Mouse (Mus musculus) embryonic facial prominence, embryonic 10.5 days (tissue): Measurements from ENCODE around the gene Trim11. TPM values are rescaled to one million over a fixed set of nuclear protein-coding genes. Genes with fewer than 3 reads are reported as not detected.
"Not testable (repeated sequence)": the region's sequence is repeated elsewhere in the genome, so short reads cannot be mapped to it uniquely, and the experiment has no call there.

Experiments used
- DNase-seq: peaks from one replicate; pipeline ENCODE4 v3.0.0-alpha.2; 2017; ENCODE audit warnings: low spot score
- H3K27ac ChIP-seq: fragments of 300-500 bp; sonication (generic); replicated peaks from 2 replicates; pipeline ENCODE4 v1.5.1; 2016; ENCODE audit warnings: mild to moderate bottlenecking
- H3K27me3 ChIP-seq: fragments of 300-500 bp; sonication (generic); replicated peaks from 2 replicates; pipeline ENCODE4 v1.6.1; 2016; ENCODE audit warnings: low read depth, mild to moderate bottlenecking; ENCODE audit not compliant: poor library complexity, severe bottlenecking
- H3K36me3 ChIP-seq: fragments of 300-500 bp; sonication (generic); replicated peaks from 2 replicates; pipeline ENCODE4 v1.6.1; 2016; ENCODE audit warnings: mild to moderate bottlenecking, moderate library complexity
- H3K4me1 ChIP-seq: fragments of 300-500 bp; sonication (generic); 2 replicates; pipeline ENCODE4 v1.6.1; 2016
- H3K4me3 ChIP-seq: fragments of 300-500 bp; sonication (generic); 2 replicates; pipeline ENCODE4 v1.5.1; 2016; ENCODE audit warnings: mild to moderate bottlenecking, moderate library complexity
- H3K9me3 ChIP-seq: fragments of 300-500 bp; sonication (generic); 2 replicates; pipeline ENCODE4 v1.6.1; 2016; ENCODE audit warnings: mild to moderate bottlenecking
- WGBS: fragments of 180-500 bp; shearing (Covaris S2); methylation state at CpG from one replicate; pipeline ENCODE4 v1.1.7; 2016; 5-methylcytosine and 5-hydroxymethylcytosine counted together
- polyA plus RNA-seq: library from polyadenylated mRNA; unstranded; fragments of >200 nt; fragmentation: Nextera tagmentation; extraction: Ambion mirVana; gene quantifications from 2 replicates; pipeline ENCODE4 v1.2.1, GENCODE M21; 2016

The Trim11 gene
- polyA plus RNA-seq, 1 experiment from 2014 or later = 19.1 TPM

- under 1% methylated on average over 48 of the region's 48 CpGs for WGBS
- H3K36me3 ChIP-seq = no peaks in the 10 kb centered on the region
- peak within 1 kb of the TSS; percentile 89 for H3K27ac ChIP-seq
- H3K4me3 ChIP-seq = peak within 1 kb of the TSS; percentile 64
- H3K4me1 ChIP-seq = peaks cover 26% of the 10 kb centered on the region
- peak; percentile 72 for DNase-seq
- peaks cover 80% of the 10 kb centered on the region for H3K27me3 ChIP-seq
- no peaks in the 10 kb centered on the region for H3K9me3 ChIP-seq
Observed at GRCm38 (mm10) chr11:58948542-58949479, 29.1 kb upstream of the Trim11 start, which contains the start of gene Hist3h2ba. TSS of gene Hist3h2ba (plus strand) at chr11:58948920.

GRCm38 (mm10) chr11:58949480-58950431, 28.1 kb upstream of the Trim11 start:
- 7% methylated on average over 20 of the region's 20 CpGs for WGBS
- DNase-seq = peak; percentile 61
- Histone ChIP-seq H3K4me1 (peaks cover 27% of the 10 kb centered on the region), H3K4me3 (peak overlapping the region; percentile 64), H3K36me3 (no peaks in the 10 kb centered on the region), H3K9me3 (no peaks in the 10 kb centered on the region), H3K27ac (peak overlapping the region; percentile 89), H3K27me3 (peaks cover 71% of the 10 kb centered on the region)

- no peak overlapping the region for H3K4me3 ChIP-seq
- DNase-seq = no peak
- H3K9me3 ChIP-seq = no peaks in the 10 kb centered on the region
- H3K27ac ChIP-seq = no peak overlapping the region
- WGBS = 67% methylated on average over 5 of the region's 5 CpGs
- peaks cover 60% of the 10 kb centered on the region for H3K27me3 ChIP-seq
- no peaks in the 10 kb centered on the region for H3K36me3 ChIP-seq
- H3K4me1 ChIP-seq = peaks cover 34% of the 10 kb centered on the region
Observed at GRCm38 (mm10) chr11:58951210-58951609, 26.7 kb upstream of the Trim11 start.

- under 1% methylated on average over 33 of the region's 33 CpGs for WGBS
- peaks cover 41% of the 10 kb centered on the region for H3K4me1 ChIP-seq
- peaks cover 49% of the 10 kb centered on the region for H3K27me3 ChIP-seq
Observed at GRCm38 (mm10) chr11:58953351-58954169, 24.3 kb upstream of the Trim11 start.

GRCm38 (mm10) chr11:58954170-58954419, 23.8 kb upstream of the Trim11 start:
- under 1% methylated on average over 17 of the region's 17 CpGs for WGBS
- Histone ChIP-seq H3K4me1 (peaks cover 40% of the 10 kb centered on the region), H3K27ac (peak overlapping the region; percentile 96), H3K36me3 (peaks cover 19% of the 10 kb centered on the region), H3K27me3 (peaks cover 50% of the 10 kb centered on the region), H3K4me3 (peak overlapping the region; percentile 83)
- not testable (repeated sequence) for DNase-seq, H3K9me3 ChIP-seq

More at GRCm38 (mm10) chr11:58953351-58954169, 24.3 kb upstream of the Trim11 start:
- peaks cover 17% of the 10 kb centered on the region for H3K36me3 ChIP-seq
- H3K4me3 ChIP-seq = peak overlapping the region; percentile 83
- peak overlapping the region; percentile 96 for H3K27ac ChIP-seq
- no peaks in the 10 kb centered on the region for H3K9me3 ChIP-seq
- peak; percentile 75 for DNase-seq

GRCm38 (mm10) chr11:58954420-58955142, 23.3 kb upstream of the Trim11 start, which contains the start of the genes Hist3h2a and Trim17:
TSS of gene Hist3h2a (plus strand) at chr11:58954685.
TSS of gene Trim17 (plus strand) at chr11:58954685.
- Histone ChIP-seq H3K36me3 (peaks cover 19% of the 10 kb centered on the region), H3K4me3 (peak within 1 kb of the TSS; percentile 83), H3K27me3 (peaks cover 48% of the 10 kb centered on the region), H3K4me1 (peaks cover 43% of the 10 kb centered on the region), H3K9me3 (no peaks in the 10 kb centered on the region), H3K27ac (peak within 1 kb of the TSS; percentile 96)
- DNase-seq = peak; percentile 85
- WGBS = under 1% methylated on average over 49 of the region's 49 CpGs

- H3K36me3 ChIP-seq = peaks cover 19% of the 10 kb centered on the region
- peaks cover 47% of the 10 kb centered on the region for H3K4me1 ChIP-seq
- peak overlapping the region; percentile 83 for H3K4me3 ChIP-seq
- WGBS = under 1% methylated on average over 20 of the region's 20 CpGs
- H3K27me3 ChIP-seq = peaks cover 41% of the 10 kb centered on the region
- H3K27ac ChIP-seq = peak overlapping the region; percentile 96
- DNase-seq = peak; percentile 44
- no peaks in the 10 kb centered on the region for H3K9me3 ChIP-seq
Observed at GRCm38 (mm10) chr11:58955143-58955867, 22.6 kb upstream of the Trim11 start.

- H3K27ac ChIP-seq = peak overlapping the region; percentile 96
- WGBS = 50% methylated on average over 8 of the region's 8 CpGs
- H3K4me1 ChIP-seq = peaks cover 46% of the 10 kb centered on the region
- peaks cover 19% of the 10 kb centered on the region for H3K36me3 ChIP-seq
- peaks cover 39% of the 10 kb centered on the region for H3K27me3 ChIP-seq
- peak overlapping the region; percentile 83 for H3K4me3 ChIP-seq
- no peak for DNase-seq
- H3K9me3 ChIP-seq = no peaks in the 10 kb centered on the region
Observed at GRCm38 (mm10) chr11:58955868-58956257, 22.0 kb upstream of the Trim11 start.

- peaks cover 49% of the 10 kb centered on the region for H3K4me1 ChIP-seq
- H3K9me3 ChIP-seq = peaks cover 7% of the 10 kb centered on the region; the same call in 1 of the 2 replicates
- peaks cover 39% of the 10 kb centered on the region for H3K27me3 ChIP-seq
- H3K36me3 ChIP-seq = peaks cover 19% of the 10 kb centered on the region
- no peak for DNase-seq
- 86% methylated on average over 5 of the region's 5 CpGs for WGBS
- peak overlapping the region; percentile 83 for H3K4me3 ChIP-seq
- H3K27ac ChIP-seq = no peak overlapping the region
Observed at GRCm38 (mm10) chr11:58957226-58957914, 20.5 kb upstream of the Trim11 start.

- peaks cover 50% of the 10 kb centered on the region for H3K27me3 ChIP-seq
- peaks cover 19% of the 10 kb centered on the region for H3K36me3 ChIP-seq
- 81% methylated on average over 6 of the region's 6 CpGs for WGBS
- DNase-seq = no peak
- peaks cover 42% of the 10 kb centered on the region for H3K4me1 ChIP-seq
- H3K9me3 ChIP-seq = peaks cover 7% of the 10 kb centered on the region; the same call in 1 of the 2 replicates
- no peak overlapping the region for H3K27ac ChIP-seq
- peak overlapping the region; percentile 12; the same call in 1 of the 2 replicates for H3K4me3 ChIP-seq
Observed at GRCm38 (mm10) chr11:58958536-58958935, 19.4 kb upstream of the Trim11 start.
